In genomic region chr11:84847475-84848090, GRCm38 (mm10) we compare ENCODE assay signal across 24 mouse cellular contexts. TPM values are rescaled to one million over a fixed set of nuclear protein-coding genes. Genes with fewer than 3 reads are reported as not detected.
DNase-seq lines count a peak whose midpoint lies in the region; ATAC-seq and TF ChIP-seq lines count a peak whose summit lies in the region.
"Had no signal": no experiment of that assay in that cellular context is flagged by ENCODE, and none has a peak within 500 bp of the region (broad histone marks: within the 10 kb centered on the region; RNA-seq: fewer than 3 reads in every experiment).

No protein-coding gene starts in this region.

- no peak overlapping the region for H3K4me3 ChIP-seq in MEL (ENCODE audit: control insufficient read depth in 1 of 2, insufficient read depth in 1 of 2, low read depth in 2 of 2, low read length in 2 of 2)
- no peak overlapping the region for H3K4me3 ChIP-seq in neural tube, embryonic 15.5 days (replicated peaks)
- H3K4me3 ChIP-seq: erythroblast, embryonic 14.5 days; heart, embryonic 10.5 days; hindbrain, embryonic 12.5 days; stomach, embryonic 15.5 days had no signal

- no peaks in the 10 kb centered on the region for H3K27me3 ChIP-seq in MEL (ENCODE audit: control insufficient read depth in 1 of 2, insufficient read depth in 2 of 2, low read length in 2 of 2)
- H3K27me3 ChIP-seq in neural tube, embryonic 15.5 days (replicated peaks) = no peaks in the 10 kb centered on the region
- H3K27me3 ChIP-seq: hindbrain, embryonic 12.5 days; stomach, embryonic 15.5 days had no signal

- intact Hi-C loops in left cerebral cortex, postnatal 4 days (cut with DNase I) = no loop called here

- no peak for ATAC-seq in neural tube, embryonic 15.5 days (ENCODE audit: low FRiP score)
- ATAC-seq: forebrain, embryonic 14.5 days had no signal

- TF ChIP-seq RAD21 in MEL (IDR thresholded peaks at IDR 0.05; ENCODE audit: low read depth, low read length) = no peak

- DNase-seq in adrenal gland, adult 2 months = peak; percentile 67
- DNase-seq in adrenal gland, adult 8-10 months = no peak
- peak; percentile 66 for DNase-seq in 3T3-L1 (ENCODE audit: low read depth, low spot score)
- DNase-seq in MEL (ENCODE audit: low read depth, low spot score) = peak; percentile 64
- DNase-seq in adrenal gland, postnatal 10 days = peak; percentile 40
- DNase-seq in heart, postnatal 4 days = no peak
- DNase-seq in left cerebral cortex, postnatal 4 days = no peak
- DNase-seq: cerebellum, adult 9-11 months; gastrocnemius, postnatal 36 days; heart, postnatal 10 days; kidney, adult 18-20 months; kidney, postnatal 10 days; liver; lung, adult 18-20 months; lung, postnatal 14 days; retina, postnatal 1 day; thymus, adult 18-20 months; thymus, postnatal 4 days had no signal

- peaks cover 0 to 4% of the 10 kb centered on the region in 2 experiments; a peak in 2 of 4 replicates for H3K4me1 ChIP-seq in MEL (ENCODE audit: control insufficient read depth in 1 of 2, insufficient read depth in 2 of 2, low read length in 2 of 2)
- no peaks in the 10 kb centered on the region for H3K4me1 ChIP-seq in neural tube, embryonic 15.5 days
- H3K4me1 ChIP-seq: heart, embryonic 10.5 days; hindbrain, embryonic 12.5 days; stomach, embryonic 15.5 days had no signal

- TF ChIP-seq EP300 in MEL (IDR thresholded peaks at IDR 0.05; ENCODE audit: low read depth in 1 of 2, low read length in 2 of 2) = 0 out of 4 replicates have a peak, but pooled peaks of 1 of the 2 experiments have one; percentile 26

- TF ChIP-seq POLR2A in MEL (IDR thresholded peaks at IDR 0.05; ENCODE audit: control insufficient read depth in 1 of 2, insufficient read depth in 1 of 2, low read depth in 1 of 2, low read length in 2 of 2, poor library complexity in 1 of 2) = no peak

- H3K27ac ChIP-seq in MEL (ENCODE audit: control insufficient read depth, low read depth, low read length) = no peak overlapping the region
- no peak overlapping the region for H3K27ac ChIP-seq in neural tube, embryonic 15.5 days (replicated peaks)
- H3K27ac ChIP-seq: heart, embryonic 10.5 days; hindbrain, embryonic 12.5 days; stomach, embryonic 15.5 days had no signal

- H3K36me3 ChIP-seq in MEL (ENCODE audit: control insufficient read depth in 1 of 2, insufficient read depth in 2 of 2, low read length in 2 of 2) = peaks cover 18 to 27% of the 10 kb centered on the region in 2 experiments
- peaks cover 46% of the 10 kb centered on the region for H3K36me3 ChIP-seq in neural tube, embryonic 15.5 days

- H3K4me2 ChIP-seq in neural tube, embryonic 15.5 days = no peak overlapping the region
- H3K4me2 ChIP-seq: hindbrain, embryonic 12.5 days; stomach, embryonic 15.5 days had no signal

- 74% methylated on average over 7 of the region's 7 CpGs for WGBS in neural tube, embryonic 15.5 days

- H3K9ac ChIP-seq in MEL (ENCODE audit: control insufficient read depth, low read depth, low read length, poor library complexity, severe bottlenecking) = no peak overlapping the region
- no peak overlapping the region for H3K9ac ChIP-seq in neural tube, embryonic 15.5 days (replicated peaks)
- H3K9ac ChIP-seq: hindbrain, embryonic 12.5 days; stomach, embryonic 15.5 days had no signal

- H3K9me3 ChIP-seq in MEL (replicated peaks; ENCODE audit: insufficient read depth, low read length) = no peaks in the 10 kb centered on the region
- H3K9me3 ChIP-seq in neural tube, embryonic 15.5 days (replicated peaks) = no peaks in the 10 kb centered on the region
- H3K9me3 ChIP-seq: heart, embryonic 10.5 days; hindbrain, embryonic 12.5 days; stomach, embryonic 15.5 days had no signal

- peaks cover 1% of the 10 kb centered on the region; the same call in 1 of the 2 replicates for H3K79me2 ChIP-seq in MEL (ENCODE audit: control insufficient read depth, insufficient read depth, low read length, poor library complexity)

- no peak for TF ChIP-seq CTCF in MEL (IDR thresholded peaks at IDR 0.05 in 2 of 3, conservative IDR thresholded peaks at IDR 0.05 in 1 of 3; ENCODE audit: control insufficient read depth in 1 of 3, insufficient read depth in 1 of 3, low read depth in 2 of 3, low read length in 3 of 3, poor library complexity in 1 of 3, severe bottlenecking in 1 of 3)

TF ChIP-seq in MEL, 35 proteins besides CTCF, POLR2A, EP300 and RAD21:
- TF ChIP-seq MAX (IDR thresholded peaks at IDR 0.05; ENCODE audit: low read length) (no peak), JUND (IDR thresholded peaks at IDR 0.05; ENCODE audit: low read depth, low read length) (no peak), ZC3H11A (IDR thresholded peaks at IDR 0.05; ENCODE audit: low read depth, low read length) (no peak), TAL1 (IDR thresholded peaks at IDR 0.05; ENCODE audit: low read length) (no peak), MAFK (IDR thresholded peaks at IDR 0.05; ENCODE audit: borderline replicate concordance, low read depth, low read length) (no peak), SMC3 (IDR thresholded peaks at IDR 0.05; ENCODE audit: low read depth, low read length) (no peak), ZNF384 (IDR thresholded peaks at IDR 0.05; ENCODE audit: low read depth, low read length) (no peak), MAZ (IDR thresholded peaks at IDR 0.05; ENCODE audit: low read depth, low read length) (no peak), TBP (IDR thresholded peaks at IDR 0.05; ENCODE audit: low read depth, low read length) (no peak)

RNA-seq across cellular contexts. Expression of gene Dhrs11, which starts 18.8 kb away (rescaled TPM):
- total RNA-seq in adrenal gland, adult 2 months (2021) = 10 to 100 TPM; 41.6 to 42.4 TPM
- polyA plus RNA-seq in adrenal gland, adult 2 months (2012; rRNA removed) = 88.1 and 97.1 TPM in 2 replicates
- total RNA-seq in adrenal gland, adult 8-10 months (2022) = 10 to 100 TPM; 45.7 to 58.0 (median 50.5) TPM
- 29.4 and 36.6 TPM in 2 replicates for total RNA-seq in MEL (2012; rRNA removed)
- polyA plus RNA-seq in MEL (2012; ENCODE audit: insufficient read depth in 1 of 2, insufficient read length in 2 of 2, low read depth in 1 of 2, low replicate concordance in 2 of 2, missing spikeins in 1 of 2) = 10 to 100 TPM in 1 of 2 experiments, not detected in 1; 37.7 TPM
- total RNA-seq in adrenal gland, postnatal 10 days (2021) = 10 to 100 TPM; 40.8 to 45.8 TPM
- total RNA-seq in heart, postnatal 4 days (2021) = 10 to 100 TPM; 78.8 to 81.5 TPM
- 1 to 10 TPM; 5.9 to 6.8 TPM for total RNA-seq in left cerebral cortex, postnatal 4 days (2021)
- 11.8 and 16.2 TPM in 2 replicates for polyA plus RNA-seq in neural tube, embryonic 15.5 days (2015; fragmentation: Nextera tagmentation; extraction: Ambion mirVana)

RNA-seq across cellular contexts. Expression of gene Ggnbp2, which starts 23.0 kb away (rescaled TPM):
- 10 to 100 TPM; 67.1 to 87.0 TPM for total RNA-seq in adrenal gland, adult 2 months (2021)
- polyA plus RNA-seq in adrenal gland, adult 2 months (2012; rRNA removed) = 7.5 and 8.2 TPM in 2 replicates
- 10 to 100 TPM; 76.1 to 91.6 (median 86.8) TPM for total RNA-seq in adrenal gland, adult 8-10 months (2022)
- total RNA-seq in MEL (2012; rRNA removed) = 55.4 and 65.2 TPM in 2 replicates
- 10 to 100 TPM; 83.0 to 89.6 TPM for polyA plus RNA-seq in MEL (2012; ENCODE audit: insufficient read depth in 1 of 2, insufficient read length in 2 of 2, low read depth in 1 of 2, low replicate concordance in 2 of 2, missing spikeins in 1 of 2)
- total RNA-seq in adrenal gland, postnatal 10 days (2021) = 10 to 100 TPM; 65.3 to 75.2 TPM
- total RNA-seq in heart, postnatal 4 days (2021) = 10 to 100 TPM; 55.5 to 64.4 TPM
- 100 to 1,000 TPM in 1 of 2 experiments, 10 to 100 TPM in 1; 86.9 to 100 TPM for total RNA-seq in left cerebral cortex, postnatal 4 days (2021)
- 76.2 and 81.4 TPM in 2 replicates for polyA plus RNA-seq in neural tube, embryonic 15.5 days (2015; fragmentation: Nextera tagmentation; extraction: Ambion mirVana)

RNA-seq across cellular contexts. Expression of gene Mrm1, which starts 28.3 kb away (rescaled TPM):
- 10 to 100 TPM; 12.1 to 19.1 TPM for total RNA-seq in adrenal gland, adult 2 months (2021)
- polyA plus RNA-seq in adrenal gland, adult 2 months (2012; rRNA removed) = 20.8 and 23.1 TPM in 2 replicates
- total RNA-seq in adrenal gland, adult 8-10 months (2022) = 10 to 100 TPM; 21.6 to 24.4 (median 22.9) TPM
- 37.8 and 41.6 TPM in 2 replicates for total RNA-seq in MEL (2012; rRNA removed)
- polyA plus RNA-seq in MEL (2012; ENCODE audit: insufficient read depth in 1 of 2, insufficient read length in 2 of 2, low read depth in 1 of 2, low replicate concordance in 2 of 2, missing spikeins in 1 of 2) = 10 to 100 TPM in 1 of 2 experiments, not detected in 1; 23.2 TPM
- total RNA-seq in adrenal gland, postnatal 10 days (2021) = 10 to 100 TPM; 14.0 to 22.7 TPM
- 10 to 100 TPM; 11.9 to 12.8 TPM for total RNA-seq in heart, postnatal 4 days (2021)
- 10 to 100 TPM; 15.6 to 24.5 TPM for total RNA-seq in left cerebral cortex, postnatal 4 days (2021)
- polyA plus RNA-seq in neural tube, embryonic 15.5 days (2015; fragmentation: Nextera tagmentation; extraction: Ambion mirVana) = 19.2 and 19.6 TPM in 2 replicates

RNA-seq across cellular contexts. Expression of gene Myo19, which starts 32.4 kb away (rescaled TPM):
- 10 to 100 TPM in 1 of 2 experiments, 1 to 10 TPM in 1; 9.3 to 13.2 TPM for total RNA-seq in adrenal gland, adult 2 months (2021)
- 11.4 and 12.7 TPM in 2 replicates for polyA plus RNA-seq in adrenal gland, adult 2 months (2012; rRNA removed)
- total RNA-seq in adrenal gland, adult 8-10 months (2022) = 10 to 100 TPM; 10.3 to 16.5 (median 14.3) TPM
- total RNA-seq in MEL (2012; rRNA removed) = 11.5 and 14.9 TPM in 2 replicates
- polyA plus RNA-seq in MEL (2012; ENCODE audit: insufficient read depth in 1 of 2, insufficient read length in 2 of 2, low read depth in 1 of 2, low replicate concordance in 2 of 2, missing spikeins in 1 of 2) = 10 to 100 TPM in 1 of 2 experiments, not detected in 1; 27.1 TPM
- 10 to 100 TPM; 16.6 to 20.0 TPM for total RNA-seq in adrenal gland, postnatal 10 days (2021)
- 10 to 100 TPM; 13.7 to 15.4 TPM for total RNA-seq in heart, postnatal 4 days (2021)
- 10 to 100 TPM; 20.0 to 21.1 TPM for total RNA-seq in left cerebral cortex, postnatal 4 days (2021)
- 4.7 and 7.2 TPM in 2 replicates for polyA plus RNA-seq in neural tube, embryonic 15.5 days (2015; fragmentation: Nextera tagmentation; extraction: Ambion mirVana)

RNA-seq across cellular contexts. Expression of gene Pigw, which starts 32.5 kb away (rescaled TPM):
- 10 to 100 TPM in 1 of 2 experiments, 1 to 10 TPM in 1; 6.5 to 10.1 TPM for total RNA-seq in adrenal gland, adult 2 months (2021)
- polyA plus RNA-seq in adrenal gland, adult 2 months (2012; rRNA removed) = 1.2 and 1.9 TPM in 2 replicates
- 10 to 100 TPM in 2 of 4 experiments, 1 to 10 TPM in 2; 8.4 to 11.1 (median 9.8) TPM for total RNA-seq in adrenal gland, adult 8-10 months (2022)
- total RNA-seq in MEL (2012; rRNA removed) = 2.5 and 2.7 TPM in 2 replicates
- 1 to 10 TPM in 1 of 2 experiments, not detected in 1; 3.5 TPM for polyA plus RNA-seq in MEL (2012; ENCODE audit: insufficient read depth in 1 of 2, insufficient read length in 2 of 2, low read depth in 1 of 2, low replicate concordance in 2 of 2, missing spikeins in 1 of 2)
- total RNA-seq in adrenal gland, postnatal 10 days (2021) = 1 to 10 TPM; 7.1 to 8.3 TPM
- total RNA-seq in heart, postnatal 4 days (2021) = 1 to 10 TPM; 6.4 to 7.8 TPM
- 10 to 100 TPM; 11.2 to 12.0 TPM for total RNA-seq in left cerebral cortex, postnatal 4 days (2021)
- 2.7 and 2.9 TPM in 2 replicates for polyA plus RNA-seq in neural tube, embryonic 15.5 days (2015; fragmentation: Nextera tagmentation; extraction: Ambion mirVana)

Comparison
In these comparisons a context has a peak if more than half of its experiments do, and no peak if none do; other contexts are left out.
1. DNase-seq: peak in adrenal gland, adult 2 months (single experiment), 3T3-L1 (single experiment), MEL (single experiment) and adrenal gland, postnatal 10 days (single experiment); none in adrenal gland, adult 8-10 months (single experiment), heart, postnatal 4 days (single experiment) and left cerebral cortex, postnatal 4 days (single experiment).